Mouse (Mus musculus) cerebellum, postnatal 4 days (tissue): Measurements from ENCODE around the gene Ccdc183.

ENCODE experiments used
- DNase-seq, 2 experiments: peaks; one replicate each; pipeline ENCODE4 v3.0.0; 2022; ENCODE audit warnings: low spot score in 2 of 2, mixed read lengths in 1 of 2

The Ccdc183 gene

DNA sequence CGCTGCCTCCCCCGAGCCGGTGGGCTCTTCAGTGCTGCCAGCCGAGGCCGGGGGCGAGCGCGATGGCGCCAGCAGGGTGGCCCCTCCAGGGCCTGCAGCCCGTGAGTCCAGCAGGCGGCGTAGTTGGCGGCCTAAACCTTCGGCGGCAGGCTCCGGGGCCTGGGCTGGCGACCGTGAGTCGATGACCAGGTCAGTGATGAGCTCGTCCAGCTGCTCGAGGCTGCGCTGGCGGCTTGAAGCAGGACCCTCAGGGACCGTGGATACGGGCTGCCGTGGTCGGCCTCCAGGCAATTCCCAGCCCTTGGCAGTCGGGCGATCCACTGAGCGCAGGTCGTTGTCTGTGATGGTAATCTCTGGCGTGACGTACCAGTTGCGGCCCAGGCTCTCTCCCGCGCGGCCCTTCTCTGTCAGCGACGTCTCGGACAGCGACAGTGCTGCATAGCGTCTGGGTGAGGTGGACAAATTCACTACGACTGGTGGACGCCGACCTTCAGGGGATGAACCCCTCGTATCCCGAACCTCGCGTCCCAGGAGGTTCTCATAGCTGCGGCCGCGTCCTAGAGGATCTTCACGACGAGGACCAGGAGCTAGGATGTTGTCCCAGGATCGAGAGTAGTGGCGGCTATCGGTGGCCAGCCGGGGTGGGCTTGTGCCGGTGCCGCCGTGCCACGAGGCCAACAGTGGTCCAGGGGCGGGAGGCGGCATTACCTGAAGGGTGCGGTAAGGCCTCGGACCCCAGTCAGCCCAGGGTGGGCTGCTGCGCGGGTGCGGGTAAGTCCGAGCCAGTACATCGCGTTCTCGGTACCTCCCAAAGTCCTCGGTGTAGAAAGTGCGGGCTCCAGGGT lies 39.3 kb downstream of the Ccdc183 start:
- peak in 1 of 2 experiments; percentile 39 for DNase-seq

GRCm38 (mm10) chr2:25576965-25577891 lies 40.2 kb downstream of the Ccdc183 start:
- DNase-seq, result no peak

GRCm38 (mm10) chr2:25576028-25576850 lies 41.2 kb downstream of the Ccdc183 start:
- no peak for DNase-seq

GRCm38 (mm10) chr2:25575432-25576027 lies 41.9 kb downstream of the Ccdc183 start:
- peak in 1 of 2 experiments; percentile 46 for DNase-seq

DNA sequence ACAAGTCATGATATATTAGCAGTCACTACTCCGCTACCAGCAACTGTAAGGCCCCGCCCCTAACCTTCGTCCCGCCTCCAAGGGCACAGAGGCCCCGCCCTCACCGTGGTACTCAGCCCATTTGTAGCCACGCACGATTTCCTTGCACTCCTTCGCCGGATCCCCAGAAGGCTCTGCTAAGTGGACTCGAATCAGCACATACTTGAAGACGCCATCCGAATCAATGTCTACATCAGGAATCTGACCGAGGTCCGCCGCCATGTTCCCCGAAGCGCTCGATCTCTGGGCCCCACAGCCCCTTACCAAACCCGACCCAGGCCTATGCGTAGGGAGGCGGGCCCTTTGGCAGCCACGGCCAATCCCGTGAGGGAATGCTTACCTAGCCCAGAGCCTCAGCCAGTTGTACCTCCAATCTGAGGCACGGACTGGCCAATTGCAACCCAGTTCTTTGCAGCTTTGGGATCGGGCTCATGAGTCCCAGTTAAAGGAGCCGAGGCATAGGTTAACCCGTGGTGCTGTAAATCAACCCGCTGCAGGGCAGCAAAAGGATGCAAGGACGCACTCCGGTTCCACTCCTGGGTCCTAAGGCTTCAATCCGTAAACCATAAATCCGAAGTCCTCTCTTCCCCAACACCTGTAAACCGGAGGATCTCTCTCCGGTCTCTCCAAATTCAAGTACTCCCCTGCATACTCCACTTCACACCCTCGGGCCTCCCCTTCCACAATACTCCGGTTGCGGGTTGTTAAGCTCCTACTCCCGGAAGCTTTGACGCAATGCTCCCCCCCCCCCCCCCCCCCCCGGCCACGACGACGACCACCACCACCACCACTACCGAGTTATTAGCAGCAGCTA lies 42.7 kb downstream of the Ccdc183 start, which contains the start of the genes Mamdc4 and Phpt1:
Mamdc4 (minus strand) TSS at position 267 of the 853 bp plus-strand sequence.
Phpt1 (minus strand) TSS at position 646 of the 853 bp plus-strand sequence.
- DNase-seq, result peak; percentile 87 to 95

GRCm38 (mm10) chr2:25574136-25574535 lies 43.3 kb downstream of the Ccdc183 start:
- no peak for DNase-seq

DNA sequence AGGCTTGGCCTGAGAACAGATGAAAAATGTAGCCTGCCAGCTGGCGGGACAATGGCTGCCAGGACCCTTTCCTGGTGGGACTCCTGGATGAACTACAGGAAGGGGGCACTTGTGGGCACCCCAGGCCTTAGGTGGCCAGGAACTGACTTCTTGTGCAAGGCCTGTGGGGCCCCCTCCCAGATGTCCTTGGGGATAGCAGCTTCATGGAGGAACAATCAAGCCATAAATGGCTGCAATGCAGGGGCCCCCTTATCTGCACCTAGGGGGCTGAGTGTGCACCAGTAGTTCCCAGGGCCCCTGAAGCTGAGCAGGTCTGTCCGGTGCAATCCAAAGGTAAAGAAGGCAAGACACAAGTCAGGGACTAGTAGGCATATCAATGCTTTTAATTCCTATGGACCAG lies 44.4 kb downstream of the Ccdc183 start:
- DNase-seq, result no peak

- DNase-seq, result no peak
These were observed 46.3 kb downstream of the Ccdc183 start for GRCm38 (mm10) chr2:25571221-25571620.

- no peak for DNase-seq
These were observed 48.2 kb downstream of the Ccdc183 start for GRCm38 (mm10) chr2:25569323-25569722.

DNA sequence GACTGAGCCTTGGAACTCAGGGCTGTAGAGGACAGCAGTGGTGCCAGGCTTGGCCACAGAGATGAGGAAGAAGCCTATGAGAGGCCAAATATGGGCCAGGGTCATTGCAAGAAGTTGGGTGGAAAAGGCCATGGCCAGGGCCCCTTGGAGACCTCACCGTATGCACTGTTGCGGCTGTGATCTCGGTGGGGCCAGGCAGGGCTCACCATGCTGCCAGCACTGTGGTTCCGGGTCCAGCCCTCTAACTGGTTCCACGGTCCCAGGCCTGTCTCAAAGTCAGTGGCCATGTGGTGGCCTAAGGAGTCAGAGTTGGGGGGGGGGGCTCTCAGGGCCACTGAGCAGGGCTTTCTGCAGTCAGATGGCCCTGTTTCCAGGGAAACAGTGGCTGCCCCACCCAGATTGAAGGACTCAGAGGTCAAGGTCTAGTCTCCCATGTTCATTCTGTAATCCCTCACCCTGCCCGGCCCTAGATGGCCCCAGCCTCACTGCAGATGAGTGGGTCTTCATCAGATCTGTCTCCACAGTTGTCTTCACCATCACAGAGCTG lies 48.9 kb downstream of the Ccdc183 start:
- no peak for DNase-seq

DNA sequence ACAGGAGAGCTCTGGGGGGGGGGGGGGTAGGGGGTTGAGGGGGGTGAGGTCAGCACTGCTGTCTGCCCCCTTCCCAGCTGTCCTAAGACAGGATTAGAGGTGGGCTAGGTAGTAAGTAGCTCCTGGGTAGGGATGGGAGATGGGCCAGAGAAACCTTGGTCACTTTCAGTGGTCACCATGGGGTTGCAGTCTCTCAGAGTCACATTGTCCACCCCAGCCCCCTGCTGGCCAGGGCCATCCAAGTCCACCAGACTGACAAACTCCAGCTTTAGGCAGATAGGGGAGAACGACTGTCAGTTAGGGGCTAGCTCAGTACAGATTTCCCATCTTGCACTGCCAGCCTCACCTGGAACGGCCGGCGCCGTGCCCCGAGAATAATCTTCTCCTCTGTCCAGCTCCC lies 50.9 kb downstream of the Ccdc183 start:
- no peak for DNase-seq

DNA sequence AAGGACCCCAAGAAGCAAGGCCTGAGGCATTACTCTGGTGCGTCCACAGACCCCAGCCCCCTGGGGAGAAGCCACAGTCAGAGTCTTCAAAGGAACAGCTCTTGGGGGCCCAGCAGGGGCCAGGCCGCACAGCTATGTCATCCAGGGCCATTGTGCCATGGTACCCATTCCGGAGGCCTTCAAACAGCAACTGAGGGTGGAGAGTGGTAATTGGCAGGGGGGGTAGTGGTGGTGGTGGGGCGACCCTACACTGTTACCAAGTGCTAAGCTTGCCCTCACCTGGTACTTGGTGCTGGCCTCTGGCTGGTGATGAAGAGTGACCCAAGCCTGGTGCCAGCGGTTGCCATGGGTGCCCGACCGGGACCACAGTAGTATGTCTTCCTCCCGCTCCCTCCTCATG lies 51.7 kb downstream of the Ccdc183 start:
- DNase-seq, result no peak

GRCm38 (mm10) chr2:25561946-25562345 lies 55.5 kb downstream of the Ccdc183 start:
- peak in 1 of 2 experiments; percentile 14 for DNase-seq

DNA sequence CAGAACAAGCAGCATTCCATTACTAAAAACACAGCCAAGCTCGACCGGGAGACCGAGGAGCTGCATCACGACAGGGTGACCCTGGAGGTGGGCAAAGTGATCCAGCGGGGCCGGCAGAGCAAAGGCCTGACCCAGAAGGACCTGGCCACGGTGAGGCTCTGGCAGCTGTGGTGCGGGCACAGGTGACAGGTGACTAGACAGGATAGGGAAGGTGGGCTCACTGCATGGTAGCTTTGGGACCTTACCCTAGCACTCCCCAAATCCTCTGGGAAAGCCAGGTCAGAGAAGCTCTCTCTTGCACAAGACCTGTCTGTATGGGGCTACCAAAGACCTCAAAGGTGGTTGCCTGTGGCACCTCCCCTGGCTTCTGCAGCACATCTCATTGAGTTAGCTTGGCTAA lies 56.9 kb downstream of the Ccdc183 start:
- no peak for DNase-seq

- DNase-seq, result no peak
These were observed 58.7 kb downstream of the Ccdc183 start for GRCm38 (mm10) chr2:25558774-25559173.
